ENCODE assay signal across 7 mouse cellular contexts in genomic region chr6:39286053-39286731, GRCm38 (mm10).
DNase-seq lines count a peak whose midpoint lies in the region; ATAC-seq and TF ChIP-seq lines count a peak whose summit lies in the region.

No protein-coding gene starts in this region.

- no peaks in the 10 kb centered on the region for H3K9me3 ChIP-seq in kidney, postnatal 0 days (replicated peaks; ENCODE audit: low read length)
- no peaks in the 10 kb centered on the region for H3K9me3 ChIP-seq in stomach, embryonic 16.5 days (replicated peaks; ENCODE audit: control insufficient read depth, low read length)

- no peak overlapping the region for H3K4me3 ChIP-seq in kidney, postnatal 0 days (replicated peaks; ENCODE audit: low read depth, low read length)
- no peak overlapping the region for H3K4me3 ChIP-seq in stomach, embryonic 16.5 days (replicated peaks; ENCODE audit: low read length)

- ATAC-seq in kidney, postnatal 0 days (replicated peaks; ENCODE audit: low FRiP score, low read depth), result peak; percentile 30; the same call in 1 of the 2 replicates
- ATAC-seq in stomach, embryonic 16.5 days (ENCODE audit: insufficient read depth, low FRiP score), result peak; percentile 67; the same call in 1 of the 2 replicates

- no peak overlapping the region for H3K4me2 ChIP-seq in kidney, postnatal 0 days (ENCODE audit: low read length)
- H3K4me2 ChIP-seq in stomach, embryonic 16.5 days (ENCODE audit: low read depth, low read length), result no peak overlapping the region

- TF ChIP-seq CTCF in kidney, postnatal 0 days (IDR thresholded peaks at IDR 0.05; ENCODE audit: low read depth), result no peak

- H3K27me3 ChIP-seq in kidney, postnatal 0 days (ENCODE audit: insufficient read depth, low read length), result no peaks in the 10 kb centered on the region
- no peaks in the 10 kb centered on the region for H3K27me3 ChIP-seq in stomach, embryonic 16.5 days (ENCODE audit: control insufficient read depth, insufficient read depth, low read length)

- DNase-seq in 3T3-L1 (ENCODE audit: low read depth, low spot score), result peak; percentile 56
- DNase-seq in CD4-positive, CD25-positive, alpha-beta regulatory T cell, adult 2 months (ENCODE audit: low read depth, low spot score), result peak; percentile 57
- DNase-seq in cerebellum, postnatal 36 days, result peak; percentile 21 to 35
- DNase-seq in kidney, postnatal 0 days (ENCODE audit: low spot score), result no peak
- no peak for DNase-seq in left cerebral cortex, adult 8-10 months (ENCODE audit: low spot score in 2 of 2)
- DNase-seq in layer of hippocampus, adult 9-11 months, result no peak

- no peaks in the 10 kb centered on the region for H3K4me1 ChIP-seq in kidney, postnatal 0 days (replicated peaks; ENCODE audit: insufficient read depth, low read length)
- H3K4me1 ChIP-seq in stomach, embryonic 16.5 days (ENCODE audit: control insufficient read depth, insufficient read depth, low read length), result peaks cover 13% of the 10 kb centered on the region; the same call in 1 of the 2 replicates

- no peaks in the 10 kb centered on the region for H3K36me3 ChIP-seq in kidney, postnatal 0 days (ENCODE audit: insufficient read depth, low read length)
- H3K36me3 ChIP-seq in stomach, embryonic 16.5 days (ENCODE audit: control insufficient read depth, insufficient read depth, low read length), result no peaks in the 10 kb centered on the region

- no peak overlapping the region for H3K9ac ChIP-seq in kidney, postnatal 0 days (ENCODE audit: low read depth, low read length)
- no peak overlapping the region for H3K9ac ChIP-seq in stomach, embryonic 16.5 days (ENCODE audit: low read length)

- 0 out of 2 replicates have a peak overlapping the region, but pooled peaks have one; percentile 42 for H3K27ac ChIP-seq in kidney, postnatal 0 days
- peak overlapping the region; percentile 65 for H3K27ac ChIP-seq in stomach, embryonic 16.5 days (ENCODE audit: low read length)

- WGBS in kidney, postnatal 0 days, result 17% methylated on average over 6 of the region's 9 CpGs
- WGBS in stomach, embryonic 16.5 days, result 13% methylated on average over 6 of the region's 9 CpGs

Comparison
In these comparisons a context has a peak if more than half of its experiments do, and no peak if none do; other contexts are left out.
1. DNase-seq: peak in 3T3-L1 (single experiment), CD4-positive, CD25-positive, alpha-beta regulatory T cell, adult 2 months (single experiment) and cerebellum, postnatal 36 days (2 of 2); none in kidney, postnatal 0 days (single experiment), left cerebral cortex, adult 8-10 months (0 of 2) and layer of hippocampus, adult 9-11 months (single experiment).